Mouse (Mus musculus) neural tube, embryonic 14.5 days (tissue): ENCODE measurements at regions not wholly inside any gene's neighbourhood (a gene's known extent, or its start where the extent isn't known, plus 50 kb on each side); places are given as distances from the start of the nearest gene placed in this dataset.

Source experiments
- ATAC-seq: fragments of 200-750 bp; cut with Nextera tagmentation; 2 replicates; pipeline ENCODE4 v1.8.0; 2017; ENCODE audit warnings: low read depth, mild to moderate bottlenecking, moderate TSS enrichment, moderate library complexity
- H3K27ac ChIP-seq: fragments of 300-500 bp; sonication (generic); 2 replicates; pipeline ENCODE4 v1.5.1; 2014; ENCODE audit warnings: low read depth, mild to moderate bottlenecking, control low read depth, low read length, moderate library complexity, mixed read lengths
- H3K27me3 ChIP-seq: fragments of 300-500 bp; sonication (generic); 2 replicates; pipeline ENCODE4 v1.6.1; 2014; ENCODE audit warnings: low read length; ENCODE audit not compliant: control insufficient read depth, insufficient read depth
- H3K36me3 ChIP-seq: fragments of 300-500 bp; sonication (generic); 2 replicates; pipeline ENCODE4 v1.6.1; 2014; ENCODE audit warnings: low read length, mixed read lengths; ENCODE audit not compliant: control insufficient read depth, insufficient read depth
- H3K4me1 ChIP-seq: fragments of 300-500 bp; sonication (generic); 2 replicates; pipeline ENCODE4 v1.6.1; 2014; ENCODE audit warnings: low read length; ENCODE audit not compliant: control insufficient read depth, insufficient read depth
- H3K4me2 ChIP-seq: fragments of 300-500 bp; sonication (generic); 2 replicates; pipeline ENCODE4 v1.6.1; 2014; ENCODE audit warnings: mild to moderate bottlenecking, low read depth, low read length, control low read depth
- H3K4me3 ChIP-seq: fragments of 300-500 bp; sonication (generic); 2 replicates; pipeline ENCODE4 v1.5.1; 2014; ENCODE audit warnings: low read depth, low read length, control low read depth, mixed read lengths
- H3K9ac ChIP-seq: fragments of 300-500 bp; sonication (generic); replicated peaks from 2 replicates; pipeline ENCODE4 v1.6.1; 2014; ENCODE audit warnings: low read depth, mild to moderate bottlenecking, control low read depth, low read length, mixed read lengths
- H3K9me3 ChIP-seq: fragments of 300-500 bp; sonication (generic); 2 replicates; pipeline ENCODE4 v1.6.1; 2016; ENCODE audit warnings: low read length; ENCODE audit not compliant: control insufficient read depth
- WGBS: fragments of 180-500 bp; shearing (Covaris S2); extraction: QIAGEN DNeasy Blood & Tissue Kit; methylation state at CpG from one replicate; pipeline ENCODE4 v1.1.7; 2014; 5-methylcytosine and 5-hydroxymethylcytosine counted together

- no peaks in the 10 kb centered on the region for H3K27me3 ChIP-seq
- H3K4me1 ChIP-seq = no peaks in the 10 kb centered on the region
- WGBS = 79% methylated on average over 3 of the region's 3 CpGs
- H3K4me2 ChIP-seq = no peak overlapping the region
- H3K9me3 ChIP-seq = no peaks in the 10 kb centered on the region
- H3K36me3 ChIP-seq = no peaks in the 10 kb centered on the region
- no peak for ATAC-seq
- no peak overlapping the region for H3K4me3 ChIP-seq
- no peak overlapping the region for H3K27ac ChIP-seq
- no peak overlapping the region for H3K9ac ChIP-seq
These were observed 251.9 kb upstream of the Gap43 start for GRCm38 (mm10) chr16:42592321-42592720.

GRCm38 (mm10) chr16:42591530-42591929 is 251.1 kb upstream of the Gap43 start:
- Histone ChIP-seq H3K4me2 (no peak overlapping the region), H3K9ac (no peak overlapping the region), H3K36me3 (no peaks in the 10 kb centered on the region), H3K27me3 (no peaks in the 10 kb centered on the region), H3K4me1 (no peaks in the 10 kb centered on the region), H3K9me3 (no peaks in the 10 kb centered on the region), H3K27ac (no peak overlapping the region), H3K4me3 (no peak overlapping the region)
- whole genome bisulfite sequencing = 89% methylated on average over 5 of the region's 5 CpGs
- ATAC-seq = no peak

GRCm38 (mm10) chr16:42586196-42586595 is 245.7 kb upstream of the Gap43 start:
- Histone ChIP-seq H3K27me3 (no peaks in the 10 kb centered on the region), H3K4me2 (no peak overlapping the region), H3K4me1 (no peaks in the 10 kb centered on the region), H3K4me3 (no peak overlapping the region), H3K36me3 (no peaks in the 10 kb centered on the region), H3K27ac (no peak overlapping the region), H3K9ac (no peak overlapping the region), H3K9me3 (no peaks in the 10 kb centered on the region)
- no peak for ATAC-seq

- no peak overlapping the region for H3K9ac ChIP-seq
- no peak overlapping the region for H3K4me3 ChIP-seq
- 1% methylated on average over 7 of the region's 7 CpGs for WGBS
- H3K36me3 ChIP-seq = no peaks in the 10 kb centered on the region
- H3K27ac ChIP-seq = peak overlapping the region; percentile 58; the same call in 1 of the 2 replicates
- peak; percentile 89 for ATAC-seq
- peak overlapping the region; percentile 34 for H3K4me2 ChIP-seq
- peaks cover 8% of the 10 kb centered on the region for H3K4me1 ChIP-seq
- H3K9me3 ChIP-seq = no peaks in the 10 kb centered on the region
- H3K27me3 ChIP-seq = no peaks in the 10 kb centered on the region
These were observed 235.1 kb upstream of the Gap43 start for GRCm38 (mm10) chr16:42575517-42575946.

- no peaks in the 10 kb centered on the region for H3K9me3 ChIP-seq
- H3K27me3 ChIP-seq = no peaks in the 10 kb centered on the region
- peak; percentile 19 for ATAC-seq
- no peak overlapping the region for H3K9ac ChIP-seq
- H3K4me2 ChIP-seq = no peak overlapping the region
- peaks cover 8% of the 10 kb centered on the region for H3K4me1 ChIP-seq
- WGBS = 28% methylated on average over 1 of the region's 1 CpGs
- no peak overlapping the region for H3K4me3 ChIP-seq
- H3K27ac ChIP-seq = no peak overlapping the region
- H3K36me3 ChIP-seq = no peaks in the 10 kb centered on the region
These were observed 234.5 kb upstream of the Gap43 start for GRCm38 (mm10) chr16:42574978-42575377.

- Histone ChIP-seq H3K27me3 (no peaks in the 10 kb centered on the region), H3K4me3 (no peak overlapping the region), H3K4me1 (peaks cover 2% of the 10 kb centered on the region; the same call in 1 of the 2 replicates), H3K9me3 (no peaks in the 10 kb centered on the region), H3K27ac (no peak overlapping the region), H3K36me3 (no peaks in the 10 kb centered on the region), H3K9ac (no peak overlapping the region), H3K4me2 (no peak overlapping the region)
- ATAC-seq = no peak
- WGBS = 56% methylated on average over 6 of the region's 6 CpGs
These were observed 230.0 kb upstream of the Gap43 start for GRCm38 (mm10) chr16:42570246-42570996.

- H3K9ac ChIP-seq = no peak overlapping the region
- ATAC-seq = no peak
- WGBS = 79% methylated on average over 2 of the region's 2 CpGs
- H3K27me3 ChIP-seq = no peaks in the 10 kb centered on the region
- no peak overlapping the region for H3K4me2 ChIP-seq
- no peaks in the 10 kb centered on the region for H3K36me3 ChIP-seq
- no peak overlapping the region for H3K27ac ChIP-seq
- H3K4me1 ChIP-seq = no peaks in the 10 kb centered on the region
- H3K9me3 ChIP-seq = no peaks in the 10 kb centered on the region
- no peak overlapping the region for H3K4me3 ChIP-seq
These were observed 228.9 kb upstream of the Gap43 start for GRCm38 (mm10) chr16:42569335-42569734.

- Histone ChIP-seq H3K4me3 (no peak overlapping the region), H3K36me3 (no peaks in the 10 kb centered on the region), H3K4me1 (peaks cover 8% of the 10 kb centered on the region; the same call in 1 of the 2 replicates), H3K4me2 (no peak overlapping the region), H3K27ac (no peak overlapping the region), H3K9ac (no peak overlapping the region), H3K9me3 (no peaks in the 10 kb centered on the region), H3K27me3 (no peaks in the 10 kb centered on the region)
- 72% methylated on average over 1 of the region's 1 CpGs for WGBS
- ATAC-seq = no peak
These were observed 209.1 kb upstream of the Gap43 start for GRCm38 (mm10) chr16:42549591-42549990.

GRCm38 (mm10) chr16:42546229-42547163 is 206.0 kb upstream of the Gap43 start:
- 21% methylated on average over 14 of the region's 14 CpGs for WGBS
- no peaks in the 10 kb centered on the region for H3K27me3 ChIP-seq
- H3K9me3 ChIP-seq = no peaks in the 10 kb centered on the region
- no peak overlapping the region for H3K27ac ChIP-seq
- peak overlapping the region; percentile 11; the same call in 1 of the 2 replicates for H3K4me2 ChIP-seq
- no peaks in the 10 kb centered on the region for H3K36me3 ChIP-seq
- H3K9ac ChIP-seq = no peak overlapping the region
- H3K4me3 ChIP-seq = no peak overlapping the region
- ATAC-seq = peak; percentile 92
- peaks cover 8% of the 10 kb centered on the region; the same call in 1 of the 2 replicates for H3K4me1 ChIP-seq
